Mouse (Mus musculus) layer of hippocampus, adult 11-12 months (tissue): Measurements from ENCODE around the gene Cd19.

Experiments used
- DNase-seq: peaks from one replicate; pipeline ENCODE4 v3.0.0; 2022; ENCODE audit warnings: low spot score

Cd19 gene

DNA sequence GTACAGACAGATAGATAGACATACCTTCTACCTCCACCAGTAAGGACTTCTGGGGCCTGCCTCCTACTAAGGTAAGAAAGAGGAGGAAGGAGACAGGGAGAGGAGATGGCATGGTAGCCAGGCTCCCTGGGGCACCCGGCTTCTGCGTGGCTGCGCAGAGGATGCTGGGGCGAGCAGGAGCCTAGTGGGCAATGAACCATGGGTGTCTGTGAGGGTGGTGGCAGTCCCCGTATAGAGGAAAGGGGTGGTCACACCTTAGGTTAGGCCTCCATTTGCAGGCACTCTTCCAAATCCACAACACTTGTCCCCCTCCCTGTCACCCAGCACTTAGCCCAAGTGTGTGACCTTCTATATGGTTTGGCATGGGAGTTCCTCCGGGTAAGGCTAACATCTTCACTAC is at the start of gene Cd19:
Cd19 (minus strand) TSS at position 165 of the 400 bp plus-strand sequence.
- DNase-seq = no peak

DNA sequence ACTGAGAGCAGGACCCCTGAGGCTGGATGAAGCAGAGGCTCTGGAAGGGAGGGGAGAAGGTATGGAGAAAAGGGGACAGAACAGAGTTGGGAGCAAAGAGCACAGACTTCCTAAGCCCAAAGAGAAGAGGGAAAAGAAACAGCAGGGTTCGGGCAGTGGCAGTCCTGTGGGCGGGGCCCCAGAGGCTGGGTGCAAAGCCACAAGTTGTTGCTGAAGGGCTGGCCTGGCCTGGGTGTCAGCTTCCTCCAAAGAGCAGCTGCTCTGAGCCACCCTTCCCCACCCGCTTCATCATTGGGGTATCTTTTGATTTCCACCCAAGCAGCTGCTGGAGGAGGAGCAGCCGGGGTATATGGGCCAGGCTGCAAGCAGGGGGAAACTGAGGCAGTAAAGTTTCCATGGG is 49.4 kb upstream of the Cd19 start:
- no peak for DNase-seq

DNA sequence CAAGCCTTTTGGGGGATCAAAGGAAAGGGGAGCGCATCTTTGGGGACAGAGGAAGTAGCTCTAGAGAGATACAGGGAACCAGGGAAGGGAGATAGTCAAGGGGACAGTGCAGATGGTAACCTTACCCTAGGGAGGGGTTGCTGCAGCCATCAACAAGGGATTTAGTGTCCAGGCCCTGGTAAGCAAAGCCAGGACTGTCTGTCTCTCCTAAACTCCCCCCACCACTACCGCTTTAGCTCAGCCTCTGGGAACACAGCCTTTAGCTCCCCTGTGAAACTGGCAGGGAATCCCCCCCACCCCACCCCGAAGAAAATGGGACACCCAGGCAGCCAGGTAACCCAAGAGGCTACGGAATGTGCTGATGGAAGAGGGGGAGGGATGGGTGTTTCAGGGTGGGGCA is 48.9 kb upstream of the Cd19 start:
- no peak for DNase-seq

DNA sequence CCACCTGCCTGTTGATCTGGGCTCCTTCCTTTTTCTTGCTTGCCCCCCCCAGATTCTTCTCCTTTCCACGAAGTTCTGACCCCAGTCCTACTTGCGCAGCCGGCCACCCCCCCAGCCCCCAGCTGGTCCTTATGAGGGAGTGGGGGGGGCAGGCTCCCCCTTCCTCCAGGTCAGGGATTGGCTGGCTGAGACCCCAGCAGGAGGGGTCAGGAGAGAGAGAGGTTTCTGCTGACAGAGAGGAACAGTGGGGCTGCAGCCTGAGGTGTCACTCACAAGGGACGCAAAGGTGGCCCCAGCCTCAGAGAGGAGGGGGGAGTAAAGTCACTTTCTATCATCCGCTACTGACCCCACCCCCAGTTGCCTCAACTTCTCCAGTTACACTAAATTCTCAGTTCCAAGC is 48.3 kb upstream of the Cd19 start, which contains the start of gene Atp2a1:
Atp2a1 (minus strand) TSS at position 105 of the 400 bp plus-strand sequence.
- DNase-seq = no peak

DNA sequence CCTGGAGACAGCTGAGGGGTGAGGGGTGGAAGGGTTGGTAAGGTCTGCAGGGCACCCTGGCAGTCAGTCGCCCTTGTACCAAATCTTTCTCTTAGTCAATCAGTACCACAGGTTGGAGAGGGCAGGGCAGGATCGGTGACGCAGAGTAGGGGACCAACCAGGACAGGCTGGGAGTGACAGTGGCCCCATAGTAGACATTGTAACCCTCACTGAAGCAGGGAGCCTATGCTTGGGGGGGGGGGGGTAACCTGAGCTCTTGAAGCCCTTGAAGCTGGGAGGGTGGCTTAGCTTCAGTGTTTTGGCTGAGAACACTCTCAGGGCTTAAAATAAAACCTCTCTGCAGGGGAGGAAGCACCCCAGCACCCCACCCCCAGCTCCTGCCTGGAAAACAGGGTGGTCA is 46.9 kb upstream of the Cd19 start:
- DNase-seq = no peak

DNA sequence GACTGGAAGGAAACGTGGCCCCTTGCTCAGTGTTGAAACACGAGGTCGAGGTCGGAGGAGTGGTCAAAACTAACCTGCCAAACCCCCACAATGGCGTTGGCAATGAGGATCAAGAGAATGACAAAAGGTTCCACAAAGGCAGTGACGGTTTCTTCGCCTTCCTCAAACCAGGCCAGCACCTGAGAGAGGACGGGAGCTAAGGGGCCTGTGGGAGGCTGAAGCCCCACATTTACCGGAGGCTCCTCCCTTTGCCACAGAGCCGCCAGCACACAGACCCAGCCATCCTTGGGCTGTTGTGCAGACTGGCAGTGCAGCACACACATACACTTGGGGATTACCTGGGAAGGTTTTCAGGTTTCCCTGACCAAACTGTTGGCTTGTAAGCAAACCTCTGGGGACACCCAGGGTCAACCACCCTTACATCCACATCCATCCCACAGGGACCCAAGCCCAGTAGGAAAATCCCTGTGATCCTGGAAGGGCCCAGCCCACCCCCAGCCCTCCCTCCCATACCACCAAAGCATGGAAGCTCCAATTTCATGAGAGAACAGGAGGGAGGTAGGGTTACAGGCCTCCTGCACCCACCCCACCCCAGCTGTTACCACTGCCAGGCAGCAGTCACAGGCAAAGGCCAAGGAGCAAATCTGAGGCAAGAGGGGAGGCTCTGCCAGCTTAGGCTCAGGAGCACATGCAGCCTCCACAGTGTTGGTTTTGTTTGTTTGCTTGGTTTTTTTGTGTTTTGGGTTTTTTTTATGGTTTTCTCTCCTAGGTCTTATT is 46.1 kb upstream of the Cd19 start:
- no peak for DNase-seq

DNA sequence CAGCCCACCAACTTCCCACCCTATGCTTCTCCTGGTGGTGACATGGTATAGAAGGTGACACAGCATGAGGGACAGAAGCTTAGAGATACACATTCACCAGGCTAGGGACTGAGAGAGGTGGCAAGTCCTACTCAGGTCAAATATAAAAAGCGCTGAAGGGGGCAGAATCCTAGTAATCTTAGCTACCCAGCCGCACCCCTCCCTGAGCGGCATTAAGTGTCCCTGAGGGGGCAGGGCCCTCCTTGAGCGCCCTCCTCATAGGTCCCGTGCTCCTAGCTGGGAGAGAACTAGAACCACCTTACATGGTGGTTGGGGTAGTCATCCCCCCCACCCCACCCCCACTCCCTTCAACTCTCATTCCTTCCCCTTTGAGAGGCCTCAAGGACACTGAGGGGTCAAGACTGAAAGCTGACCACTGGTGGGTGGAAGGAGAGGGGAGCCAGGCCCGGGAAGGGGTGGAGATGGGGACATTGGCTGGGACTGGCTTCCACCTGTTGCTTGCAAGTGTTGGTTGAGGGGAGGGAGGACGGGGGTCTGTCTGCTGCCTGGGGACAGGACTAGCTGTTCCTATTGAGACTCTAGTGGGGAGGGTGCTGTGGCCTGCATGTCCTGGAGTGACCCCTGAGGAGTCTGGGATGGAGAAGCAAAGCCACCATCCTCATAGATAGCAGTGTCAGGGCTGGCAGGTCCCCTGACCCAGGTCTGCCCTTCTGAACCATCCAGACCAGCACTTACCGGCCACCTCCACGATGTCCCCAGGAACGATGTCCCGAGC is 44.3 kb upstream of the Cd19 start:
- no peak for DNase-seq

DNA sequence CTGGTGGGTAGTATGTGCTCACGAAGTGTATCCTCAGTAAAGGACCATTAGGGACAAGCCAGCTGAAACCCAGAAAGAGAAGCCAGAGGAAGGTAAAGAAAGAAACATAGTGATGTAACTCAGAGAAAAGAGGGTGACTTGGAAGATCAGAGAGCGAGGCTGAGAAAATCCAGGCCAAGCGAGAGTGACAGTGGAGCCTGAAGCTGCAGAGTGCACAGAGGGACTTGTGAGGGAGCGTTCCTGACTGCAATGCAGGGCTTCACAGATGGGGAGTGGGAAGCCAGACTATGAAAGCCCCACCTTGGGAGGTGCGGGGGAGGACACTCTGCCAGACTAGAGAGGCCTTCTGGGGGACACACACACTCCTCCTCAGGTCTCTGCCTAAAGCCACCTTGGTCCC is 43.5 kb upstream of the Cd19 start:
- no peak for DNase-seq

DNA sequence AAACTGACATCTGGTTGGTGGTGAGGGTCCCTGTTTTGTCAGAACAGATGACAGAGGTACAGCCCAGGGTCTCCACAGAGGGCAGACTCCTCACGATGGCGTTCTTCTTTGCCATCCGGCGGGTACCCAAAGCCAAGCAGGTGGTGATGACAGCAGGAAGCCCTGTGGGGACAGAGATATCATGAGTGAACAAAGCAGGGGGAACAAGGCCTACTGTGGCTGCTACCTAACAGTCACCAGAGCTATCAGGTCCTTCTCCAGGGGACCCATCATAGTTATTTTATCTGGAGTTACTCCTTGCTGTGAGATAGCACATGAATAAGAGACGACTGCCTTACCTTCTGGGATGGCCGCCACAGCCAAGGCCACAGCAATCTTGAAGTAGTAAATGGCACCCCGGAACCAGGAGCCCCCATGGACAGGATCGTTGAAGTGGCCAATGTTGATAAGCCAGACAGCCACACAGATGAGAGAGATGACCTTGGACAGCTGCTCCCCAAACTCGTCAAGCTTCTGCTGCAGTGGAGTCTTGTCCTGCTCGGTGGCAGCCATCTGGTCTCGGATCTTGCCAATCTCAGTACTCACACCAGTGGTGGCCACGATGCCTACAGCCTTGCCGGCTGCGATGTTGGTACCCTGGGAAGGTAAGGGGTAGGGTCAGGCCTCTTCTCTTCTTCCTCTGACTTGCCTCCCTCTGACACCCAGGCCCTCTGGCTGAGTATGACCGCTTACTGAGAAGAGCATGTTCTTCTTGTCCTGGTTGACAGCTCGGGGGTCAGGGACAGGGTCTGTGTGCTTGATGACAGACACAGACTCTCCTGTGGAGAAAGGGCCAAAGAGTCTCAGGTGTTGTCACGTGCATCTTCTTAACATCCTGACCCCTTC is 41.9 kb upstream of the Cd19 start:
- no peak for DNase-seq

DNA sequence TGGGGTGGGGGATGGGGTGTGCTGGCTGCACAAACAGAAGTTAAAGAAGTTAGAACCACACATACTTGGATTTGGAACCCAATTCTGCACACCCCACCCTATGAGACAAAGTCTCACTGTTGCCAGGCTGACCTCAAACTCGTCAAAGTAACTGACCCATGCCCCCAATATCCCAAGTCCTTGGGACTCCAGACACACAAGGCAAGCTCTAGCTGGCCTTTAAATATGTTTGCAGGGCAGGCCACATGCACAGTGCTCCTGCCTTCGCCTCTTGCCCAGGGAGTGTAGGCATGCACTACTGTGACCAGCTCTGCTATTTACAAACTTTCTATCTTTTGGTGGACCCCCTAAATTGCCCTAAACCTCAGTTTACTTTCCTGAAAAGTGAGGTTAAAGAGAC is 40.6 kb upstream of the Cd19 start:
- no peak for DNase-seq

DNA sequence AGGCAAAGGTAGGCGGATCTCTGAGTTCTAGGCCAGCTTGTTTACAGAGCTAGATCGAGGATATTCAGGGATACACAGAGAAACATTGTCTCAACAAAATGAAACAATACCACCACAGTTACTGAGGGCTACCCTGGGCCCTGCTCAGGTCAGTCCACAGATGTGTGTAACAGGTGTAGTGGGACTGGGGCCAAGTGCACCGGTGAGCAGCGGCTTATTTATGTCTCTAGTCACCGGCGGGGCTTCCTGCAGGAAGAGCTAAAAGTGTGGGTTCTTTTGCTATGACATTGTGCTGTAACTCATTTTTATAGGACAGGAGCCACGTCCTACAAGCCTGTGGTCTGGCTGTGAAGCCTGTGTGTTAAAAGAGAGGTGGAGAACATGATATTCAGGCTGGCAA is 39.2 kb upstream of the Cd19 start:
- no peak for DNase-seq

DNA sequence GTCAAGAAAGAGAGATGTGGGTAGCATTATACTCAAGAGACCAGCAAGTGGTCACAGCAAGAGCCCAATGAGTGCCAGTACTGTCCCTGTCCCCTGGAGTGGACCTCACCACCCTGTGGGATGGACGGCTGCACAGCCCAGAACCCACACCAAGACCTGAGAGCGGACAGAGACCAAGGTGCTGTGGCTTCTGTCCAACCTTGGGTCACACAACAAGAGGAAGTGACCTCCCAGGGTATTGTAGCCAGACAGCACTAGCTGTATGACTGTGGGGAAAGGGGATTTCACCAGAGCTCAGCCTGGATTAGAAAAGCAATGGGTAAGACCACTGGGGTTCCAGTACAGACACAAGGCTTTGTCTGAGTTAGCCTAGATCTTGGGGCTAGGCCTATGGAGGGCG is 37.6 kb upstream of the Cd19 start:
- DNase-seq = no peak

DNA sequence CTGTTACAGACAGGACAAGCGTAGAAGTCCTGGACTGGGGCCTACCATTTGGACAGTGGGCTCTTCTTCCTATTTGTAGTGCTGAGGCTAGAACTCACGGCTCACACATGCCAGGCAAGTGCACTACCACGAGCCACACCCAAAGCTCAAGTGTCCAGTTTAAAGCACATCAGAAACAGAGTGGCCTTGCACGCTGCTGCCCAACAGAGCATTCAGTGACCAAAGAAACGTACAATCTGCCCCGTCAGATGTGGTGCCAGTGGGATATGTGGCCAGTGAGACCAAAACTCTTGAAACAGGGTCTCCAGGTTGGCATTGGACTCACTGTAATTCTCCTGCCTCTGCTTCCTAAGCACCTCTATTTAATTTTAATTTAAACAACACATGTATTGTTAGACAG is 36.0 kb upstream of the Cd19 start:
- no peak for DNase-seq

DNA sequence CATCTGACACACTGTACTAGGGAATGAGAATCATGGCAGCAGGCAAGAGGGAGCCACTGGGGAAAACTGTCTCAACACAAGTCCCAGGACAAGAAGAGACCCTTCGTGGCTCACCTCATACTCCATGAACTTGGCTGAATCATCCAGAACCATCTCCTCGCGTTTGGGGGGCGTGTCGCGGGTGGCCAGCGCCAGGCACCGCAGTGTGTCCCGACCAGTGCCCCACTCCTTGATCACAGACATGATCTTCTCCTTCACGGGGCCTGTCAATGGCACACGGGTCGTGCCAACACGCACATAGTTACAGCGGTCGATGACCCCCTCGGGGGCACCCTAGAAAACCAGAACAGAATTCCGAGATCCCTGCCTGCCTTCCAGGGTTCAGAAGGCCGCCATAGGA is 35.3 kb upstream of the Cd19 start:
- no peak for DNase-seq

DNA sequence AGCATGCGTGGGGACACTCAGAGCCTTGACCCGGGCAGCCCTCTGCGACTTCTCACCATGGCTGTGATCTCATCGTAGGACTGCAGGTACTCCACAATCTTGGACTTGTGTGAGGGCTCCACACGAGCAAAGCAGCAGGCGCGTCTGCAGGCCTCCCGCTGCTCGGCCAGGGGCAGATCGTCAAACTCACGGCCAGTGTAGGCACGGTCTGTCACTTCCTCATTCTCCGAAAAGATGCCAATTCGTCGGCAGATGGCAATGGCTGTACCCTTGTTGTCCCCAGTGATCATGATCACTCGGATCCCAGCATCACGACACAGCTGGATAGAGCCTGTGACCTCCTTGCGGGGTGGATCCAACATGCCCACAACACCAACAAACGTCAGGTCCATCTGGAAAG is 33.8 kb upstream of the Cd19 start:
- DNase-seq = no peak

DNA sequence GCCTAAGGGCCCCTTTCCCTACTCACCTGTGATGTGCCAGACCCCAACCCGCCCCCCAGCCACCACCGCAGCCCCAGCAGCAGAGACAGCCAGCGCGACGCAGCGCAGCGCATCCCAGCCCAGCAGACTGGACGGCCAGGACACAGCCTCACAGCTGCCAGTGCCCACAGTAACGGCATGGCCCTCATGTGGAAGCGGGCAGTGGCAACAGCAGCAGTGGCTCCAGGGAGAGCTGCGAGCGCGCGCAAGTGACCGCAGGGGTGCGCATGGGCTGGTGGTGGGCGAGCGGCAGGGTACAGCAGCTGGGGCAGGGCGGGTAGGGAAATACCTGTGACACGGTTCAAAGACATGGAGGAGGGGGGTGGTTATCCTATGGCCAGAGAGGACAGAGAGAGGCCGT is 31.5 kb upstream of the Cd19 start:
- DNase-seq = no peak

DNA sequence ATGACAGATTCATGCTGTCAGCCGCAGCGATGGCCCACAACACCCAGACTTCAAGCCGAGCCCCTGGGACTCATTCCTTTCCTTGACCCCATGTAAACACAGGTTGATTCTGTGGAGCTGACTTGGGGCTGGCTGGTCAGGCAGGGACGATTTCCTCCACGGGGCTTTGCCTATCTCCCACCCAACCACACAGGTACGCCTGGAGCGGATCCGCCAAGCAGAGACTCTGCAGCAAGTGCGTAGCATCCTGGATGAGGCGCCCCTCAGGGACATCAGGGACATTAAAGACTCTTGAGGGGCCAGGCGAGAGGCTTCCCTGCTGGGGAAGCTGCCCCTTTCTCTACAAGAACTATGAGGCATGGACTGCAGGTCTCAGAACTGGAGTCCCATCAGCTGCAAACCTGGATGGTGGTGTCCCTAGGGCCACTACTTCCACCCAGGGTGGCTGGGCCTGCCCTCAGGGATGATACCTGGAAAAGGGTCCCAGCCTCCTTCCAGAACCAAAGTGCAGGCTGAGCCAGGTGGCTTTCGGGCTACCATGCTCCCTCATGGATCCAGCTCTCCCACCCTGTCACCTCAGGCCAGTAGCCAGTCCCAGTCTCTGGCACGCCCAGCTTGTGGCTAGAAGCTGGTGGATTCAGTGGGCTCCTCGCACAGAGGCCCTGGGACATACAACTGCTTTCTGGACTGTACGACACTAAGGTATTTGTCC is 30.6 kb upstream of the Cd19 start:
- no peak for DNase-seq

DNA sequence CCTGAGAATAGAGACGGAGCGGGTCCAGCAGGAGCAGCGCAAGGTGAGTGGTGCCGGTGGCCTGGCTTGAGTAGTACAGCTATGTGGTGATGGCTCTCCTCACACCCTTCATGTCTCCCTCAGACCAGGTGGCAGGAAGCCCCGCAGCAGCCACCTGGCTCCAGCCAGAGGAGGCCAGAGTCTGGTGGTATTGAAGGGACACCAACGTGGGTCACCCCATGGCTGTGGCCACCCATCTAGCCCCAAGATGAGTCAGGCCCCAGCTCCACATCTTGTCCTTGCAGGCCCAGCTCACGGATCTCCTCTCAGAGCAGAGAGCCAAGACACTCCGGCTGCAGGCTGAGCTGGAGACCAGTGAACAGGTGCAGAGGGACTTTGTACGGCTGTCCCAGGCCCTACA is 29.8 kb upstream of the Cd19 start:
- no peak for DNase-seq

DNA sequence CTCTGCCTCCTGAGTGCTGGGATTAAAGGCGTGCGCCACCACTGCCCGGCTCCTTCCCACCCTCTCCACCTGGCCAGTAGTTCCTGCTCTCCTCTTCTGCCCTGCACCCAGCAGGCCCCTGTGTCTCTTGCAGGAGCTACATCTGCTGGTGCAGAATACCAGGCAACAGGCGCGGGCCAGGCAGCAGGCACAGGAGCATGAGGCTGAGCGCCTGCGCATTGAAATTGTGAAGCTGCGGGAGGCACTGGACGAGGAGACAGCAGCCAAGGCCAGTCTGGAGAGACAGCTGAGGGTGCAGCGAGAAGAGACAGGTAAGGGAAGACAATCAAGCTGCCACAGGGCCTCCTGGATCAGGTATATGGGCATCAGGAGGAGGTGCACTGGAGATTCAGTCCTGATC is 29.3 kb upstream of the Cd19 start:
- DNase-seq = no peak

DNA sequence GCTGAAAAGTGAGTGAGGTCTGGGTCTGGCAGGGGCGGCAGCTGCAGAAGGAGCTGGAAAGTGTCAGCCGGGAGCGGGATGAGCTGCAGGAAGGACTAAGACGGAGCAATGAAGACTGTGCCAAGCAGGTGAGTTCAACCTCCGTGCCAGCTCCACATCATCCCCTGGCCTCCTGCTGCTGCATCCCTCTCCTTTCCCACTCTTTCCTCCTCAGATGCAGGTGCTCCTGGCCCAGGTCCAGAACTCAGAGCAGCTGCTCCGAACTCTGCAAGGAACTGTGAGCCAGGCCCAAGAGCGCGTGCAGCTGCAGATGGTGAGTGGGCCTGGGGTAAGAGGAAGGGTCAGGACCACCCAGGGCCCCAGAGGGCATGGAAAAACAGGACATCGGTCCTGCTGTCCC is 25.4 kb upstream of the Cd19 start:
- no peak for DNase-seq

DNA sequence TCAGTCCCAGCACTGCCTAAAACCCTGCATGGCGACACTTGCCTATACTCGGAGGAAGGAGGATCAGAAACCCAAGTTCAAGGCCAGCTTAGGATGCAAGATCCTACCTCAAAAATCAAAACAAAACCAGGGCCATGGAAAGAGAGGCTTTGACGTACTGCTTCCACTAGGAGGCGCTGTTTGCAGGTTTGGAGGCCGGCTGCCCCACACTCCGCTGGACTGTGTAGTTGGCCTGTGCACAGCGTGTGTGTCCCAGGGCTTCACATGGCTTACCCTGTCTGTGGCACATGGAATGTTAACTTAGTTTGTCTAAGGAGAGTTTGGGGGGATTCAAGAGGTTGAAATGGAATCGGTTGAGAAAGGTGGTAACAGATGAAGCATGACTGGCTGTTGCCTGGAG is 22.2 kb upstream of the Cd19 start:
- peak; percentile 29 for DNase-seq

DNA sequence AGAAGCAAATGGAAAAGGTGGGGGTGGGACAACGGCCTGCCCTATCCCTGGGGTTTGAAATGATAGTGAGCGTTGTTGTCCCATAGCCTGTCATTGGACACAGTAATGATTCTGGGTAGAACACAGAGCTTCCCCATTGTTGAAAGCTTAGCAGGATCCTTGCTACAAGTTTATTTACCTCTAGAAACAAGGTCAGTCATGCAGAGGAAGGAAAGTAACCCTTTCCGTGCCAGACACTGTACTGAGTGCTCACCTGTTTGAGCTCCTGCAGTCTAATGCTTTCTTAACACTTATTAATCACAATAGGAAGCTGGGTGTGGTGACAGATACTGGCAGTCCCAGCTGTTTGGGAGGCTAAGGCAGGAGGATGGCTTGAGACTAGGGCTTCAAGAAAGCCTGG is 21.1 kb upstream of the Cd19 start:
- DNase-seq = no peak
